Mouse (Mus musculus) intestine, embryonic 16.5 days (tissue): ENCODE measurements around the gene Pcbp1. TPM values are rescaled to one million over a fixed set of nuclear protein-coding genes. Genes with fewer than 3 reads are reported as not detected.

ENCODE experiments used
- ATAC-seq: fragments of 200-750 bp; cut with Nextera tagmentation; 2 replicates; pipeline ENCODE4 v1.8.0; 2017; ENCODE audit warnings: moderate TSS enrichment, moderate library complexity
- H3K27ac ChIP-seq: fragments of 300-500 bp; sonication (generic); 2 replicates; pipeline ENCODE4 v1.5.1; 2014; ENCODE audit warnings: mild to moderate bottlenecking, low read length
- H3K27me3 ChIP-seq: fragments of 300-500 bp; sonication (generic); replicated peaks from 2 replicates; pipeline ENCODE4 v1.6.1; 2014; ENCODE audit warnings: low read length, control low read depth, mixed read lengths; ENCODE audit not compliant: control insufficient read depth, insufficient read depth
- H3K36me3 ChIP-seq: fragments of 300-500 bp; sonication (generic); 2 replicates; pipeline ENCODE4 v1.6.1; 2014; ENCODE audit warnings: low read length, control low read depth; ENCODE audit not compliant: control insufficient read depth, insufficient read depth
- H3K4me1 ChIP-seq: fragments of 300-500 bp; sonication (generic); 2 replicates; pipeline ENCODE4 v1.6.1; 2014; ENCODE audit warnings: low read length, control low read depth, mixed read lengths; ENCODE audit not compliant: control insufficient read depth, insufficient read depth
- H3K4me2 ChIP-seq: fragments of 300-500 bp; sonication (generic); 2 replicates; pipeline ENCODE4 v1.6.1; 2014; ENCODE audit warnings: low read depth, low read length, control low read depth
- H3K4me3 ChIP-seq: fragments of 300-500 bp; sonication (generic); 2 replicates; pipeline ENCODE4 v1.5.1; 2014; ENCODE audit warnings: mild to moderate bottlenecking, low read length
- H3K9ac ChIP-seq: fragments of 300-500 bp; sonication (generic); 2 replicates; pipeline ENCODE4 v1.6.1; 2014; ENCODE audit warnings: low read depth, low read length
- H3K9me3 ChIP-seq: fragments of 300-500 bp; sonication (generic); 2 replicates; pipeline ENCODE4 v1.6.1; 2016; ENCODE audit warnings: low read length, control low read depth; ENCODE audit not compliant: control insufficient read depth
- WGBS: fragments of 180-500 bp; shearing (Covaris S2); extraction: QIAGEN DNeasy Blood & Tissue Kit; methylation state at CpG from one replicate; pipeline ENCODE4 v1.1.7; 2014; 5-methylcytosine and 5-hydroxymethylcytosine counted together
- polyA plus RNA-seq: library from polyadenylated mRNA; unstranded; fragments of >200 nt; fragmentation: Nextera tagmentation; extraction: Ambion mirVana; gene quantifications from 2 replicates; pipeline ENCODE4 v1.2.1, GENCODE M21; 2015

The Pcbp1 gene
- polyA plus RNA-seq, 1 experiment from 2014 or later, result 173 TPM

DNA sequence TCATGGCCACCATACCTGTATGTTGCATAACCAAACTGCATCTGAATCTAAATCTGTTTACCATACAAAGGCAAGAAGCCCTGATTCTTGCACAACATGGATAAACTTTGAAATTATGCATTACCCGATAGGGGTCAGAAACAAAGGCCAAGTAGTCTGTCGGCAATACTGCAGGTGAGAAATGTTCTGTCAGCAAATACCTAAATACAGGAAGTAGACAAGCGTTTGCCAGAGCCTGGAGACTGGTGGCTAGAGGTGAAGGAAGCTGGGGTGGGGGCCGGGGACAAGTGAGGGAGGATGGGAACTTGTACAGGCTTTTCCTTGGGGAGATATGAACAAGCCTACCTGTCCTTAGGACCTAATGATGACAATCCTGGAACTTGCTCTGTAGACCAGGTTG is 15.1 kb downstream of the Pcbp1 start:
- no peak for ATAC-seq
- Histone ChIP-seq H3K9ac (no peak overlapping the region), H3K9me3 (no peaks in the 10 kb centered on the region), H3K4me1 (peaks cover 4% of the 10 kb centered on the region; the same call in 1 of the 2 replicates), H3K27me3 (no peaks in the 10 kb centered on the region), H3K4me3 (no peak overlapping the region), H3K36me3 (no peaks in the 10 kb centered on the region), H3K4me2 (no peak overlapping the region), H3K27ac (no peak overlapping the region)
- WGBS, result 45% methylated on average over 4 of the region's 4 CpGs

DNA sequence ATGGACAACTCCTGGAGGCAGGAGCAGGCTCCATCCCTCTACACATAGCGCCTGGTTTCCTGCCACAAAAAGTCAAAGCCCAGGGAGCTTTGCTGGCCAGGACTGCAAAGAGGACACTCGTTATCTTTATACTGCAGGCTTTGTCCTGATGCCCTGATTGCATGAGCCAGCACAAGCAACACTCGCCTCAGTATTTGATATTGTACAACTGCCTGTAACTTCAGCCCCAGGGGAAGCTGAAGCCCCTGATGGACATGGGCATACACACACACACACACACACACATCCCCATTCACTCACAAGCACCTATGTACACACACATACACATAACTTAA is 16.3 kb downstream of the Pcbp1 start:
- ATAC-seq, result no peak
- Histone ChIP-seq H3K27ac (no peak overlapping the region), H3K9ac (no peak overlapping the region), H3K4me2 (no peak overlapping the region), H3K36me3 (no peaks in the 10 kb centered on the region), H3K27me3 (no peaks in the 10 kb centered on the region), H3K9me3 (no peaks in the 10 kb centered on the region), H3K4me3 (no peak overlapping the region), H3K4me1 (no peaks in the 10 kb centered on the region)
- 69% methylated on average over 3 of the region's 3 CpGs for WGBS

DNA sequence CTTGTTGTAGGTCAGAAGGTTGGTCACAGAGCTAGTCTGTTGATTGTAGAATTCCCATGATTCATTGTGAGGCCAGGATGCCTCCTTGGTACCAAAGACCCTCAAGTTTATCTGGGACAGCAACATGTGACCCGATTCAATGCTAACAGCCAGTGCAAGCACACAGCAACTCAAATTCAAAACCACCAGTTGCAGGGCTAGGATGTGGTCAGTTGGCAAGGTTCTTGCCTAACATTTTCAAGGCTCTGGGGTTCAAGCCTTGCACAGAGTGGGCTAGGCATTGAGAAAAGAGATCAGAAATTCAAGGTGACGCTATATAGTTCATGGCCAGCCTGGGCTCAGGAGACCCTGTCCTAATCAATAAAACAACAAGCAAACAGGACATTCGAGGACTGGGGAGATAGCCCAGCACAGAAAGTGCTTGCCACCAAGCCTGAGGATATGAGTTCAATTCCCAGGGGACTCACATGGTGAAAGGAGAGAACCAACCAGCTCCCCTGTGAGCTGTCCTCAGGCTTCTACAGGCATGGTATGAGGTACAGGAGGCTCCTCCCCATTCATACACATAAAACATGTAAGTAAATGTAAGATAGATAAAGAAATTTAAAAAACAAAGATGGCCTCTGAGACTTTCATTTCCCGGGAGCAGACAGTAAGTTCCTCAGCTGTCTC is 16.8 kb downstream of the Pcbp1 start:
- Histone ChIP-seq H3K9ac (no peak overlapping the region), H3K27ac (no peak overlapping the region), H3K4me3 (no peak overlapping the region), H3K4me1 (no peaks in the 10 kb centered on the region), H3K27me3 (no peaks in the 10 kb centered on the region), H3K4me2 (no peak overlapping the region), H3K9me3 (no peaks in the 10 kb centered on the region), H3K36me3 (no peaks in the 10 kb centered on the region)
- no peak for ATAC-seq
- 85% methylated on average over 4 of the region's 4 CpGs for WGBS

DNA sequence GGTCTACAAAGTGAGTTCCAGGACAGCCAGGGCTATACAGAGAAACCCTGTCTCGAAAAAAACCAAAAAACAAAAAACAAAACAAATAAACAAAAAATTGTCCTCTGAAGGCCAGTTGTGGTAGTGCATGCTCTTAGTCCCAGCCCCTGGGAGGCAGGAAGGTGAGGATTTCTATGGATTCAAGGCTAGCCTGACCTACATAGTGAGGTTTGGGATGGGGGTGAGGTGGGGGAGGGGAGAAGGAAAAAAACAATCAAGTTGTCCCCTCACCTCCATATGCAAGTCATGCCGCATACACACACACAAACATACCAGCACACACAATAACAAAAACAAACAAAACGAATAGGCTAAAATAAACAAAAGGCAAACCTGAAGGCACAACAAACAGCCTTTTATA is 17.4 kb downstream of the Pcbp1 start:
- Histone ChIP-seq H3K4me1 (no peaks in the 10 kb centered on the region), H3K4me3 (no peak overlapping the region), H3K27ac (no peak overlapping the region), H3K4me2 (no peak overlapping the region), H3K27me3 (no peaks in the 10 kb centered on the region), H3K9ac (no peak overlapping the region), H3K9me3 (no peaks in the 10 kb centered on the region), H3K36me3 (no peaks in the 10 kb centered on the region)
- no peak for ATAC-seq
- WGBS, result 79% methylated on average over 3 of the region's 3 CpGs

DNA sequence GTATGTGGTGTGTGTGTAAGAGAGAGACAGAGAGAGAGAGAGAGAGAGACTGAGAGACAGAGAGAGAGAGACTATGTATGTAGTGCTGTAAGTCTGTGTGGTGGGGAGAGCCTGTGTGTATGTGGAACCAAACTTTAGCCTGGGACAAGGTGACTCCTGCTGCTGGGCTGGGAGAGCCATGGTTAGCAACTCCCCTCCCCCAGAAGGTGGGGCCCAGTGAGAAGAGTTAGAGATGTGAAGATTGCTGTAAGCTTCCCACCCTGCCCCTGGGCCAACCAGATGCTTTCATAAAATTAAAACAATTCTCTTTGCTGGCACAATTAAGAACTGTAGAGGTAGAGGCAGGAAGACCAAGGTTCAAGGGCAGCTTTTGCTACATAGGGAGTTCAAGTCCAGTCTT is 19.0 kb downstream of the Pcbp1 start:
- Histone ChIP-seq H3K9me3 (no peaks in the 10 kb centered on the region), H3K4me3 (no peak overlapping the region), H3K9ac (no peak overlapping the region), H3K36me3 (no peaks in the 10 kb centered on the region), H3K4me1 (no peaks in the 10 kb centered on the region), H3K27ac (no peak overlapping the region), H3K4me2 (no peak overlapping the region), H3K27me3 (no peaks in the 10 kb centered on the region)
- ATAC-seq, result no peak

DNA sequence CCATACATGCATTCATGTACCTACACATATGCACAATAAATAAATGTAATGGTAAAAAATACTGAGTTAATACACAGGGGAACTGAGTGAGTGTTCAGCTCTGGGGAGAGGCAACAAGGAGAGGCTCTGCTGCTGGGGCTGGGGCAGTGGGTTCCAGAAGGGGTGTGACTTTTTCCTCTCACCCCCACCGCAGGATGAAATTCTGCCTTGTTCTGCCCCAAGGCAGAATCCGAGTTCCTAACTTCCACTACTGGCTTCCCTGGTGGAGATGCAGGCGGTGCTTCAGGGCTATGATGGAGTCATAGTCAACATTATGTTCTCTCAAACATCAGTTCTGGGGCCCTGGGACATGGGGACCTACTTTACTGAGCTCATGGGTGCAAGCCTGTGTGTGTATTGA is 19.8 kb downstream of the Pcbp1 start:
- no peaks in the 10 kb centered on the region for H3K27me3 ChIP-seq
- 86% methylated on average over 3 of the region's 3 CpGs for WGBS
- H3K9ac ChIP-seq, result no peak overlapping the region
- H3K27ac ChIP-seq, result no peak overlapping the region
- no peak for ATAC-seq
- no peak overlapping the region for H3K4me2 ChIP-seq
- H3K4me1 ChIP-seq, result no peaks in the 10 kb centered on the region
- no peaks in the 10 kb centered on the region for H3K9me3 ChIP-seq
- no peaks in the 10 kb centered on the region for H3K36me3 ChIP-seq
- no peak overlapping the region for H3K4me3 ChIP-seq

DNA sequence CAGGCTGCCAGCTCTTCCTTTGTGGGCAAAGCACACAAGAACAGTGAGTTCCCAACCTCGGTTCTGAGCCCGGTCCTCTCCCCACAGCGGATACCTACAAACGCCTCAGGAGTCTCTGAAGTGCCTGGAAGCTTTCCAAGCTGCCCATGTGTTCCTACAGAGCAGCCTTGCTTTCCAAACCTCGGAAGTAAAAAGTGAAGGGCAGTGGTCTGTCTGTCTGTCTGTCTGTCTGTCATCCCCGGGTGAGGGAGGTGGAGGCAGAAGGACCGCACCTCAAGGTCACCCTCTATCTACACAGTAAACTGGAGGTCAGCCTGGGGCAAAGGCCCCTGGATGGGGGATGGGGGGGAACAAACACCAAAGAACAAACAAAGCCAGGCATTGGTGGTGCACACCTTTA is 20.4 kb downstream of the Pcbp1 start:
- Histone ChIP-seq H3K9ac (no peak overlapping the region), H3K4me3 (no peak overlapping the region), H3K9me3 (no peaks in the 10 kb centered on the region), H3K4me1 (no peaks in the 10 kb centered on the region), H3K36me3 (no peaks in the 10 kb centered on the region), H3K27me3 (no peaks in the 10 kb centered on the region), H3K4me2 (no peak overlapping the region), H3K27ac (no peak overlapping the region)
- WGBS, result 65% methylated on average over 7 of the region's 7 CpGs
- ATAC-seq, result no peak

DNA sequence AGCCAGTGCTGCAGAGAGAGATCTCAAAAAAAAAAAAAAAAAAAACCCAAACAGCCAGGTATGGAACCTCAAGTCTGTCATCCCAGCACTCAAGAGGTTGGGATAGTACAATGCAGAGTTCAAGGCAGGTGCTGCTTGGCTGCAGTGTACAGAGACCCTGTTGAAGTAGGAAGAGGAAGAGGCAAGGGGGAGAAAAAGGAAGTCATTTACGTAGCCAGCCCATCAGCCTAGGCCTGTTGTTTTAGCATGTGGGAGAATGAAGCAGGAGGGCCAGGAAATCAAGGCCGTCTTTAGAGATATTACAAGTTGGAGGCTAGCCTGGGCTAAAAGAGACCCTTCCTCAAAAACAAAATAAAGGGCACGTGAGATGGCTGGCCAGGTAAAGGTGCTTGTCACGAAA is 22.6 kb downstream of the Pcbp1 start:
- H3K4me1 ChIP-seq, result peaks cover 10% of the 10 kb centered on the region
- 83% methylated on average over 4 of the region's 4 CpGs for WGBS
- no peak overlapping the region for H3K4me3 ChIP-seq
- H3K36me3 ChIP-seq, result no peaks in the 10 kb centered on the region
- H3K27me3 ChIP-seq, result no peaks in the 10 kb centered on the region
- H3K27ac ChIP-seq, result no peak overlapping the region
- no peak overlapping the region for H3K4me2 ChIP-seq
- no peak overlapping the region for H3K9ac ChIP-seq
- no peaks in the 10 kb centered on the region for H3K9me3 ChIP-seq
- no peak for ATAC-seq

DNA sequence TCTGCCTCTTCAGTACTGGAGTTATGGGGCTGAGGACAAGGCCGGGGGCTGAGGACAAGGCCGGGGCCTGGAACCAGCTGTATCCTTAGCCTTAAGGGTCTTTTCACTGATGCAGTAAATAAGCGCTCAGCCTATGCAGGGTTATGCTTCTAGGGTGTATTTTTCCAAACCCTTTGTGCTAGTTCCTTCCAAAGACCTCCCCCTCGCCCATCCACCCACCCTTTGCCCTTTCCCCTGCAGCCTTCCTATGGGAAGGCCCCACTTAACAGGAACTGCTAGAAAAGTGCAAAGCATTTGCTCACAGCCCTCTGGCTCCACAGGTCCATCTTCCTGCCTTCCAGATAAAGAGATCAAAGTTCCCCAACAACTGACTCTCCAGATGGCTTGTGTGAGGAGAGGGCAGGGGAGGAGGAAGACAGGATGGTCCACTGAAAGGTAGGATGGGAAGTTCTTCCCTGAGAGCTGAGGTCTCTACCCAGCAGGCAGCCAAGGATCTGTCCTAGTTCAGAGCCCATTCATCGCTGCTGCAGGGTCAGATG is 26.5 kb downstream of the Pcbp1 start:
- ATAC-seq, result peak; percentile 78
- 65% methylated on average over 5 of the region's 5 CpGs for WGBS

More for the DNA sequence above, 26.5 kb downstream of the Pcbp1 start:
- Histone ChIP-seq H3K27me3 (no peaks in the 10 kb centered on the region), H3K4me2 (peak overlapping the region; percentile 37), H3K4me3 (peak overlapping the region; percentile 21; the same call in 1 of the 2 replicates), H3K9me3 (no peaks in the 10 kb centered on the region), H3K9ac (peak overlapping the region; percentile 34; the same call in 1 of the 2 replicates), H3K4me1 (peaks cover 33% of the 10 kb centered on the region), H3K27ac (peak overlapping the region; percentile 95), H3K36me3 (no peaks in the 10 kb centered on the region)
